Mouse (Mus musculus) erythroblast, embryonic 14.5 days (primary cell): ENCODE results near the gene Phldb3. TPM values are rescaled to one million over a fixed set of nuclear protein-coding genes. Genes with fewer than 3 reads are reported as not detected.

Experiments used
- H3K27me3 ChIP-seq: 2 replicates; pipeline ENCODE4 v1.6.1; 2012; ENCODE audit warnings: inconsistent platforms; ENCODE audit not compliant: control insufficient read depth
- H3K36me3 ChIP-seq: 2 replicates; pipeline ENCODE4 v1.6.1; 2012; ENCODE audit warnings: mild to moderate bottlenecking, inconsistent platforms; ENCODE audit not compliant: control insufficient read depth
- H3K4me1 ChIP-seq: 2 replicates; pipeline ENCODE4 v1.6.1; 2012; ENCODE audit warnings: inconsistent platforms; ENCODE audit not compliant: control insufficient read depth
- H3K4me3 ChIP-seq: replicated peaks from 2 replicates; pipeline ENCODE3; 2012; ENCODE audit warnings: moderate library complexity, mild to moderate bottlenecking, inconsistent platforms
- H3K9me3 ChIP-seq: 2 replicates; pipeline ENCODE4 v1.6.1; 2012; ENCODE audit warnings: low read length, inconsistent platforms, mixed read lengths; ENCODE audit not compliant: control insufficient read depth
- GATA1 ChIP-seq: IDR thresholded peaks from 2 replicates; pipeline ENCODE4 v1.6.1; 2012; ENCODE audit warnings: low read length, inconsistent platforms, mixed read lengths
- TAL1 ChIP-seq: IDR thresholded peaks from 3 replicates; pipeline ENCODE4 v1.6.1; 2012; ENCODE audit warnings: low read length, inconsistent platforms, mixed read lengths
- polyA plus RNA-seq: library from polyadenylated mRNA; stranded (reverse); fragments of >175 nt; gene quantifications from 2 replicates; pipeline ENCODE4 v1.2.3, GENCODE M21; 2012

The Phldb3 gene
- polyA plus RNA-seq, 1 experiment = 0.03 TPM

DNA sequence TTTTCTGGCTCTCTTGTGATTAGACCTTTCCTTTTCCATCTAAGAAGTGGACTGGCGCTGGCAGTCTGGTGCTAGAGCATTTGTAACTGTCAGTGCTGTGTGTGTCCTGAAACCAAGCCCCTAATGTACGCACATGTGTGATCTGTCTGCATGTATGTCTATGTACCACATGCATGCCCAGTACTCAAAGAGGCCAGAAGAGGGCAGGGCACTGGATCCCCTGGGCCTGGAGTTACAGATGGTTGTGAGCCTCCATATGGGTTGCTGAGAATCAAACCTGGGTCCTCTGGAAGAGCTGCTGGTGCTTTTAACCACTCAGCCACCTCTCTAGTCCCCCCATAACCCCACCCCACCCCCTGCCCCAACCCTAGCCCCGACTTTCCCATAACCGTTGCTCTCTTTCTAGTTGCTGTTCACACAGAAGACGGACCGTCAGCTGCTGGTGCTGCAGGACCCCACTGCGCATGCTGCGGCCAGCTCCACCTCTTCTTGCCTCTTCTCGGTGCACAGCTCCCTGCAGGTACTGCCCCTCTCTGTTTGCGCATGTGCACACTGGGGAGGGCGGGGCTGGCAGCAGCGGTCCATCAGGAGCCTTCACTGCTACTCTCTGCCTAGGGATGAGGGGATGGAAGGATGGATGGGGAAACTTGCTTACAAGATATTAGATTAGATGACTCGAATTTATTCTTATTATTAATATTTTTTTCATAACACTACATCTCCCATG lies 9.3 kb downstream of the Phldb3 start:
- TF ChIP-seq GATA1 (no peak), TAL1 (no peak)
- Histone ChIP-seq H3K4me3 (no peak overlapping the region), H3K36me3 (no peaks in the 10 kb centered on the region), H3K27me3 (no peaks in the 10 kb centered on the region), H3K9me3 (peaks cover 6% of the 10 kb centered on the region), H3K4me1 (no peaks in the 10 kb centered on the region)

DNA sequence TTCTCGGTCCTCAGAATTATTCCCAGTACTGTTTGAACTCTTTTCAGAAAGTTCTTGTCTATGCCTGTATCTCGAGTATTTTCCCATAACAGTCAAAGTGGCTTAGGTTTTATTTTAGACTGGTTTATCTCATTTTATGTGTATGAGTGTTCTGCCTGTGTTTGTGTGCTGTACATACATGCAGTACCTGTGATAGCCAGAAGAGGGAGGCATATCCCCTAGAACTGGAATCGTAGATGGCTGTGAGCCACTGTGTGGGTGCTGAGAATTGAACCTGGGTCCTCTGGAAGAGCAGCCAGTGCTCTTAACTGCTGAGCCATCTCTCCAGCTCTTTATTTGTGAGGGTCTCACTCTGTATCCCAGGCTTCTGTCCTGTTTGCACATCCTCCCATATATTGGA lies 10.6 kb downstream of the Phldb3 start:
- Histone ChIP-seq H3K36me3 (no peaks in the 10 kb centered on the region), H3K27me3 (no peaks in the 10 kb centered on the region), H3K9me3 (peaks cover 6% of the 10 kb centered on the region), H3K4me3 (no peak overlapping the region), H3K4me1 (no peaks in the 10 kb centered on the region)
- TF ChIP-seq GATA1 (no peak), TAL1 (no peak)

DNA sequence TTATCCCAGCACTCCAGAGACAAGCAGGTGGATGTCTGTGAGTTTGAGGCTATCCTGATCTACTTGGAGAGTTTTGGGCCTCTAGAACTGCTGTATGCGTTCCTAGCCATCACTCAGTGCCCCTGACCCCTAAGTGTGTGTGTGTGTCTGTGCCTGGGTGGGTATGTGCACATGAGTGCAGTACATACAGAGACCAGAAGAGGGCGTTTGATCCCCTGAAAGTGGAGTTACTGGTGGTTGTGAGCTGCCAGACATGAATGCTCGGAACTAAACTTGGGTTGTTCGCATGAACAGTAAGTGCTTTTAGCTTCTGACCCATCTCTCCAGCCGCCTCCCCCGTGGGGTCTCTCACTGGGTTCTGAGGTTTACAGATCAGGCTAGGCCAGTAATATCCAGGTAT lies 12.4 kb downstream of the Phldb3 start:
- H3K36me3 ChIP-seq = no peaks in the 10 kb centered on the region
- H3K4me3 ChIP-seq = no peak overlapping the region
- no peaks in the 10 kb centered on the region for H3K27me3 ChIP-seq
- TF ChIP-seq TAL1 = no peak
- TF ChIP-seq GATA1 = no peak
- no peaks in the 10 kb centered on the region for H3K4me1 ChIP-seq
- peaks cover 6% of the 10 kb centered on the region for H3K9me3 ChIP-seq

DNA sequence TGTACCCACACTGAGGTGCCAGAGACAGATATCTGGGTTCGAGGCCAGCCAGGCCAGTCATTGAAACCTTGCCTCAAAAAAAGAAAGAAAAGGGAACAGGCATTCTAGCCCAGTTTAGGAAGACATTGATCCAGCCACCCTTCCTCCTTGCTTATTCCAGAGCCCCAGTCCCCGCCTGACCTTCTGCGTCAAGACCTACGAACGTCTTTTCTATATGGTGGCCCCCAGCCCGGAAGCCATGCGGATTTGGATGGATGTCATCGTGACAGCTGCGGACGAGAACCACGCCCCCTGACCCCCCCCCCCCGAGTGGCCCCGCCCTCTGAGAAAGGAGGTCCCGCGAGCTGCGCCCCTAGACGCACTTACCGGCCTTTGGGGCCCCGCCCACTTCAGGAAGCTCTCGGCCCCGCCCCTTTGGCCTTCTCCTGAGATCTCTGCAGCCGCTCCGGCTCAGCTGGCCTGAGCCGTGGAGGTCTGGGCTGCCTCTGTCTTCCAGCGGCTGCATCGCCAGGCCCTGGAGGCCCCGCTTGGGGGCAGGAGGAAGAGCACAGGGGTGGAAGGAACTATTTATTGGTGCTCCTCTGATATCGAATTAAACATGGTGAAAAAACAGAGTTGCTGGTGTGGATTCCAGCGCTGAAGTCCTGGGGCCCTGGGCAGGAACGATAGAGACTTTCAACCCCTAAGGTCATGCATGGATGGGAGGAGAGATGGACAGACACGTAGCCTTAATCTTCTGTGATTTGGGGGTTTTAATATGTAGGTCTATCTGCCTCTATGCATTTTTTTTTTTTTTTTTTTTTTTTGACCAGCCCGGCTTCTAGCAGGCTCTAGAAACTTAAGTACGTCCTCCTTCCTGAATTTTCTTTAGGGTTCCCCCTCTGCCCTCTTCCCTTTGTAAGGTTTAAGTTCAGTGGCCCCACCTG lies 18.4 kb downstream of the Phldb3 start:
- TF ChIP-seq GATA1 = no peak
- no peak for TF ChIP-seq TAL1

DNA sequence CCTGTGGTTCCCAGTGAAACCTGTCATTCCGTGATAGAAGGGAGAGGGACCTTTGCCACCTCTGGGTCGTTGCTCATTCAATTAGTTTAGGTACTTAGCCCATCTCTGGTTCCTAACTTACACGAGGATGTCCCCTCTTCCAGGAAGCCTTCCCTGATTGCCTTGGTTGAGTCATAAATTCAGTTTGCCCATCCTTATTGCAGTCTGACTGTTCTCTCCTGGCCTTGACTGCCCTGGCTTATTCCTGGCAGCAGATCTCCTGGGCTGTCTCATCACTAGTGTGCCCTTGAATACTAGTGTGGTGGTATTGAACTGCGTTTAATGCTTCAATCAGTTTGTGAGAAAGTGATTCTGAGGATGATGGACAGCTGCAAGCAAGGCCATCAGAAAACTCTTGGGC lies 19.1 kb downstream of the Phldb3 start:
- TF ChIP-seq GATA1 (no peak), TAL1 (no peak)
- Histone ChIP-seq H3K4me1 (peaks cover 8% of the 10 kb centered on the region), H3K27me3 (no peaks in the 10 kb centered on the region), H3K9me3 (no peaks in the 10 kb centered on the region), H3K36me3 (no peaks in the 10 kb centered on the region), H3K4me3 (no peak overlapping the region)

More for the DNA sequence above, 18.4 kb downstream of the Phldb3 start:
- peaks cover 8% of the 10 kb centered on the region for H3K4me1 ChIP-seq
- H3K9me3 ChIP-seq = no peaks in the 10 kb centered on the region
- H3K36me3 ChIP-seq = no peaks in the 10 kb centered on the region
- no peaks in the 10 kb centered on the region for H3K27me3 ChIP-seq
- peak overlapping the region; percentile 45 for H3K4me3 ChIP-seq

DNA sequence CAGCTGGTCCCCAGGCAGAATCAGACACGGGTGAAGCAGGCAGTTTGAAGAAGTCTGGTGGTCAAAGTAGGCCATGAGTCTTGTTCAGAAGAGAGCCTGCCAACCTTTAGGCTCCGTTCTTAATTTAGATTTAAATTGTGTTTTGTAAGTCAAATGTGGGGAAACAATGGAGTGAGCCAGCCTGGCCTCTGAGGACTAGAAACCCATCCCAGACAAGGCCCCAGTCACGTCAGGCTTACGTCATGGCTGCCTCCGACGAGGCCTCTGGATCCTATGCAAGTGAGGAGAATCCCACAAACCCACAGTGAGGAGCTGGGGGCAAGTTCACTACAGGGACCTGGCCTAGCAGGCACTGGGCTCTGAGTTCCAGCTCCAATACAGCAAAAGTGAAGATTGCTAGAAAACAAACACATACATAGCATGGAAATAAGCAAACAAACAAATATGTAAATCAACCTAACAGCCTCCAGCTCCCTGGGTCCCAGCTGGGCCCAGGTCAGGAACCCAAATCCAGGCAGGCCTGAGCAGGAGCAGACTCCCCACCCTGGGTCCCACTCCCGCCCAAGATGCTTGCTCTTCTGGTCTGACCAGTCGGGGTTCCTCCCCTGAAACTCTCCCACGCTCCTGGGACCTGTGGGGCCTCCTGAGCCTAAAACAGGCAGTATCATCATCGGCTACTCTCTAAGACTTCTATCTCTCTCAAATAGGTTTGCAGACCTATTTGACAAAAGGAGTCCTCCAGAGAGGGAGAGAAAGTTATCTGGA lies 19.7 kb downstream of the Phldb3 start:
- TF ChIP-seq TAL1 (no peak), GATA1 (no peak)
- no peaks in the 10 kb centered on the region for H3K27me3 ChIP-seq
- H3K4me3 ChIP-seq = no peak overlapping the region
- no peaks in the 10 kb centered on the region for H3K9me3 ChIP-seq
- H3K36me3 ChIP-seq = no peaks in the 10 kb centered on the region
- peaks cover 8% of the 10 kb centered on the region for H3K4me1 ChIP-seq

DNA sequence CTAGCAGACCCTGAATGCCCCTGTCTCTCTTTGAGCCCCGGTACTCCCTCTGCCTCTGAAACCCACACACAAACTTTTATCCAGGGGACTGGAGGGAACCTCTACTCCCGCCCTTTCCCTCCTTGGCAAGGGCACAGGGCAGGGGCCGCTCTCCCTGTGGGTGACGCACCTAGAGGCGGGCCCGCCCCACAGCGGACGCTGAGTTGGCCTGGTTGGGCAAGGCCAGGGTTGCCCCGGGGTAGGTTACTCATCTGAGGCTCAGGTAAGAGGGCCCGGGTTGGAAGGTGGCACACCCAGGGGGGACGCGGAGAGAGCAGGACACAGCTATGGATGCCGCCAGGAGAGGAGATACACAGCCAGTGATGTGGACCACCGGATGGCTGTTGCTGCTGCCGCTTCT lies 25.7 kb downstream of the Phldb3 start, which contains the start of gene Lypd3:
Gene Lypd3, plus strand, starts transcription at position 287 of the 400 bp plus-strand sequence.
- Histone ChIP-seq H3K9me3 (no peaks in the 10 kb centered on the region), H3K4me3 (no peak within 1 kb of the TSS), H3K4me1 (peaks cover 16% of the 10 kb centered on the region), H3K27me3 (peaks cover 51% of the 10 kb centered on the region), H3K36me3 (no peaks in the 10 kb centered on the region)
- TF ChIP-seq GATA1 = no peak

DNA sequence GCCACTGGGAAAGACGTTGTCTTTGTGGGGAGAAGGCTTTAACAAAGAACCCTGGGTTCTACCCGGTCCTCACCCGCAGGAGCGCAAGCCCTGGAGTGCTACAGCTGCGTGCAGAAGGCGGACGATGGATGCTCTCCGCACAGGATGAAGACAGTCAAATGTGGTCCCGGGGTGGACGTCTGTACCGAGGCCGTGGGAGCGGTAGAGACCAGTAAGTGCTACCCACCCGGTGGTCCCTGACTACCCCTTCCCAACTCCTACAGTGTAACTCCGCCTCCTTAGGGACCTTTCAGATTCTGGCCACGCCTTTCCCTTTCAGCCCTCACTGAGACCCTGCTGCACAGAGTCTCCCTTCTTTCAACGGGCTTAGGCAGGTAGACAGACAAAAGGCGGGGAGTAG lies 26.5 kb downstream of the Phldb3 start:
- Histone ChIP-seq H3K9me3 (no peaks in the 10 kb centered on the region), H3K27me3 (peaks cover 51% of the 10 kb centered on the region), H3K4me3 (no peak overlapping the region), H3K4me1 (peaks cover 16% of the 10 kb centered on the region), H3K36me3 (no peaks in the 10 kb centered on the region)
- no peak for TF ChIP-seq GATA1
- TF ChIP-seq TAL1 = no peak
